Mouse (Mus musculus) liver, embryonic 14.5 days (tissue): ENCODE data around the gene Selenon.

Experiments used
- CTCF ChIP-seq: IDR thresholded peaks from 2 replicates; pipeline ENCODE4 v1.5.1; 2016; ENCODE audit warnings: antibody characterized with exemption, low read depth, control low read depth
- EP300 ChIP-seq: IDR thresholded peaks from 2 replicates; pipeline ENCODE4 v1.6.1; 2016; ENCODE audit warnings: antibody characterized with exemption, low read depth

- TF ChIP-seq CTCF (no peak), EP300 (no peak)
Observed at GRCm38 (mm10) chr4:134601404-134601803, 49.4 kb upstream of the Selenon start.
